Mouse (Mus musculus) forelimb bud, embryonic 11.5 days (tissue): ENCODE measurements around the gene Wdr54.

Source experiments
- DNase-seq: peaks from one replicate; pipeline ENCODE4 v3.0.0-alpha.2; 2012; ENCODE audit warnings: low read depth, low spot score

Wdr54 gene

GRCm38 (mm10) chr6:83131469-83132034, 24.6 kb downstream of the Wdr54 start:
- no peak for DNase-seq

- no peak for DNase-seq
These were observed 28.8 kb downstream of the Wdr54 start for GRCm38 (mm10) chr6:83127419-83127818.

- DNase-seq = no peak
These were observed 30.9 kb downstream of the Wdr54 start, which contains the start of gene Ino80b for GRCm38 (mm10) chr6:83125331-83125730. Gene Ino80b (minus strand): TSS chr6:83125431.

- DNase-seq = peak; percentile 94
These were observed 31.3 kb downstream of the Wdr54 start for GRCm38 (mm10) chr6:83124851-83125312.

- no peak for DNase-seq
These were observed 33.2 kb downstream of the Wdr54 start for GRCm38 (mm10) chr6:83122961-83123360.

- DNase-seq = no peak
These were observed 34.1 kb downstream of the Wdr54 start for GRCm38 (mm10) chr6:83121863-83122710.

- peak; percentile 99 for DNase-seq
These were observed 35.0 kb downstream of the Wdr54 start, which contains the start of gene Wbp1 for GRCm38 (mm10) chr6:83120930-83121862. Gene Wbp1 (minus strand): TSS chr6:83121559.

- DNase-seq = no peak
These were observed 36.5 kb downstream of the Wdr54 start for GRCm38 (mm10) chr6:83119734-83120051.

- DNase-seq = no peak
These were observed 37.1 kb downstream of the Wdr54 start for GRCm38 (mm10) chr6:83118825-83119733.

GRCm38 (mm10) chr6:83118369-83118768, 37.8 kb downstream of the Wdr54 start:
- DNase-seq = no peak

GRCm38 (mm10) chr6:83117616-83118015, 38.6 kb downstream of the Wdr54 start:
- DNase-seq = no peak

GRCm38 (mm10) chr6:83117165-83117438, 39.1 kb downstream of the Wdr54 start:
- DNase-seq = no peak

- DNase-seq = no peak
These were observed 39.6 kb downstream of the Wdr54 start for GRCm38 (mm10) chr6:83116373-83117164.

GRCm38 (mm10) chr6:83115682-83116372, 40.4 kb downstream of the Wdr54 start:
- DNase-seq = no peak

- peak; percentile 85 for DNase-seq
These were observed 41.1 kb downstream of the Wdr54 start, which contains the start of gene Mogs for GRCm38 (mm10) chr6:83115011-83115671. Gene Mogs (plus strand): TSS chr6:83115496.

GRCm38 (mm10) chr6:83111510-83112136, 44.6 kb downstream of the Wdr54 start:
- DNase-seq = no peak

GRCm38 (mm10) chr6:83108762-83109668, 47.2 kb downstream of the Wdr54 start, which contains the start of gene Mrpl53:
Gene Mrpl53 (plus strand): TSS chr6:83109040.
- peak; percentile 60 for DNase-seq
